33 mouse cellular contexts compared by ENCODE assay signal in the genomic region with DNA sequence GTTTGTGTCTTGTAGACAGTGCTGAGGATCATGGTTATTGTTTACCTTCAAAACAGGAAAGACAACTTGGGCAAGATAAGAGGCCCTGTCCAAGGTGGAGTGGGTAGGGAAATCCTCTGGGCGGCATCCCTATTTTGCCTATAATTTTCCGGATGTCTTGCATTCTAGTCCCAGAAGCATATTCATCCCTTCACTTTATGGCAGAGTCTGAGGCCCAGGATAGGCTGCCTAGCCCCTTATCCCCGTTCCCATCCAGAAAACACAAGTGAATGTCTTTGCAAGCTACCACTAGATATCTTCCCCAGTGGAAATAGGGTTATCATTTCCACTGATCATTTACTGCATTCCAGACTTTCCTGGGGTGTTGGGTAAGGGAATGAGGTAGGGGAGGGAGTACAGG. TPM values are rescaled to one million over a fixed set of nuclear protein-coding genes. Genes with fewer than 3 reads are reported as not detected.
"Had no signal": no experiment of that assay in that cellular context is flagged by ENCODE, and none has a peak within 500 bp of the region (broad histone marks: within the 10 kb centered on the region; RNA-seq: fewer than 3 reads in every experiment).

No protein-coding gene starts in this region.

- H3K4me2 ChIP-seq: heart, embryonic 11.5 days; heart, embryonic 12.5 days; heart, embryonic 13.5 days; heart, embryonic 15.5 days; hindbrain, embryonic 12.5 days; hindbrain, embryonic 13.5 days; hindbrain, embryonic 14.5 days; hindbrain, embryonic 15.5 days; intestine, embryonic 15.5 days; kidney, embryonic 15.5 days had no signal

- H3K27me3 ChIP-seq: hindbrain, embryonic 12.5 days; hindbrain, embryonic 13.5 days; hindbrain, embryonic 15.5 days; intestine, embryonic 15.5 days; kidney, embryonic 15.5 days had no signal

- H3K4me3 ChIP-seq: heart, embryonic 10.5 days; heart, embryonic 12.5 days; heart, embryonic 13.5 days; heart, embryonic 15.5 days; hindbrain, embryonic 10.5 days; hindbrain, embryonic 12.5 days; hindbrain, embryonic 13.5 days; hindbrain, embryonic 15.5 days; intestine, embryonic 15.5 days; kidney, embryonic 15.5 days; layer of hippocampus, adult 2 months had no signal

- H3K36me3 ChIP-seq: heart, embryonic 10.5 days; heart, embryonic 12.5 days; heart, embryonic 13.5 days; heart, embryonic 15.5 days; hindbrain, embryonic 10.5 days; hindbrain, embryonic 12.5 days; hindbrain, embryonic 13.5 days; hindbrain, embryonic 15.5 days; intestine, embryonic 15.5 days; kidney, embryonic 15.5 days had no signal

- H3K9me3 ChIP-seq: heart, embryonic 10.5 days; heart, embryonic 12.5 days; heart, embryonic 13.5 days; heart, embryonic 15.5 days; hindbrain, embryonic 10.5 days; hindbrain, embryonic 12.5 days; hindbrain, embryonic 13.5 days; hindbrain, embryonic 15.5 days; intestine, embryonic 15.5 days; kidney, embryonic 15.5 days had no signal

- ATAC-seq: inflammation-experienced regulatory T-cells, adult 6 months; intestine, embryonic 15.5 days; intestine, embryonic 16.5 days; intestine, postnatal 0 days had no signal

- DNase-seq: heart, postnatal 4 days; layer of hippocampus, adult 9-11 months had no signal

- H3K9ac ChIP-seq: heart, embryonic 12.5 days; heart, embryonic 13.5 days; heart, embryonic 15.5 days; hindbrain, embryonic 12.5 days; hindbrain, embryonic 13.5 days; hindbrain, embryonic 14.5 days; hindbrain, embryonic 15.5 days; intestine, embryonic 15.5 days; kidney, embryonic 15.5 days had no signal

- H3K27ac ChIP-seq: heart, embryonic 10.5 days; heart, embryonic 13.5 days; heart, embryonic 15.5 days; hindbrain, embryonic 10.5 days; hindbrain, embryonic 12.5 days; hindbrain, embryonic 13.5 days; hindbrain, embryonic 14.5 days; hindbrain, embryonic 15.5 days; hindbrain, postnatal 0 days; intestine, embryonic 15.5 days; kidney, embryonic 15.5 days; kidney, postnatal 0 days; layer of hippocampus, adult 2 months had no signal

RNA-seq across cellular contexts. Expression of a gene that starts 4.9 kb away (rescaled TPM):
- total RNA-seq: heart, postnatal 10 days; heart, postnatal 14 days; heart, postnatal 25 days; heart, postnatal 36 days; hematopoietic stem cell, adult 5-6 weeks; layer of hippocampus, adult 18-20 months; layer of hippocampus, adult 2 months; layer of hippocampus, adult 8-10 months; layer of hippocampus, postnatal 10 days; layer of hippocampus, postnatal 14 days; layer of hippocampus, postnatal 25 days; layer of hippocampus, postnatal 36 days had no signal
- polyA plus RNA-seq: heart, embryonic 14.5 days; hindbrain, embryonic 10.5 days; hindbrain, embryonic 13.5 days; hindbrain, embryonic 14.5 days; hindbrain, embryonic 16.5 days had no signal
